Mouse (Mus musculus) liver, postnatal 0 days (tissue): ENCODE measurements at regions not wholly inside any gene's neighbourhood (a gene's known extent, or its start where the extent isn't known, plus 50 kb on each side); places are given as distances from the start of the nearest gene placed in this dataset.

Source experiments
- ATAC-seq: fragments of 200-750 bp; cut with Nextera tagmentation; 2 replicates; pipeline ENCODE4 v1.8.0; 2017; ENCODE audit warnings: mild to moderate bottlenecking, moderate library complexity
- DNase-seq: peaks from one replicate; pipeline ENCODE4 v3.0.0-alpha.2; 2016
- H3K27ac ChIP-seq: fragments of 300-500 bp; sonication (generic); 2 replicates; pipeline ENCODE4 v1.5.1; 2014; ENCODE audit warnings: antibody characterized with exemption, moderate library complexity, mild to moderate bottlenecking, low read depth
- H3K27me3 ChIP-seq: fragments of 300-500 bp; sonication (generic); 2 replicates; pipeline ENCODE4 v1.6.1; 2014; ENCODE audit warnings: low read length, control low read depth, mixed read lengths; ENCODE audit not compliant: insufficient read depth
- H3K36me3 ChIP-seq: fragments of 300-500 bp; sonication (generic); replicated peaks from 2 replicates; pipeline ENCODE4 v1.6.1; 2014; ENCODE audit warnings: mild to moderate bottlenecking, control low read depth, low read length, moderate library complexity, mixed read lengths; ENCODE audit not compliant: insufficient read depth
- H3K4me1 ChIP-seq: fragments of 300-500 bp; sonication (generic); 2 replicates; pipeline ENCODE4 v1.6.1; 2014; ENCODE audit warnings: antibody characterized with exemption, mild to moderate bottlenecking, control low read depth; ENCODE audit not compliant: insufficient read depth
- H3K4me2 ChIP-seq: fragments of 300-500 bp; sonication (generic); 2 replicates; pipeline ENCODE4 v1.6.1; 2014; ENCODE audit warnings: low read depth, mild to moderate bottlenecking, low read length, moderate library complexity, mixed read lengths
- H3K4me3 ChIP-seq: fragments of 300-500 bp; sonication (generic); 2 replicates; pipeline ENCODE4 v1.5.1; 2014; ENCODE audit warnings: low read depth, low read length
- H3K9ac ChIP-seq: fragments of 300-500 bp; sonication (generic); replicated peaks from 2 replicates; pipeline ENCODE4 v1.6.1; 2014; ENCODE audit warnings: mild to moderate bottlenecking, moderate library complexity
- H3K9me3 ChIP-seq: fragments of 300-500 bp; sonication (generic); 2 replicates; pipeline ENCODE4 v1.6.1; 2016; ENCODE audit warnings: mild to moderate bottlenecking, control low read depth, low read length, mixed read lengths
- CTCF ChIP-seq: sonication (generic); IDR thresholded peaks from 2 replicates; pipeline ENCODE4 v1.5.1; 2016; ENCODE audit warnings: antibody characterized with exemption, low read depth
- EP300 ChIP-seq: IDR thresholded peaks from 2 replicates; pipeline ENCODE4 v1.6.1; 2016; ENCODE audit warnings: antibody characterized with exemption, low read depth, mild to moderate bottlenecking
- WGBS: fragments of 180-500 bp; shearing (Covaris S2); extraction: QIAGEN DNeasy Blood & Tissue Kit; methylation state at CpG from one replicate; pipeline ENCODE4 v1.1.7; 2014; ENCODE audit not compliant: insufficient replicate concordance; 5-methylcytosine and 5-hydroxymethylcytosine counted together

DNA sequence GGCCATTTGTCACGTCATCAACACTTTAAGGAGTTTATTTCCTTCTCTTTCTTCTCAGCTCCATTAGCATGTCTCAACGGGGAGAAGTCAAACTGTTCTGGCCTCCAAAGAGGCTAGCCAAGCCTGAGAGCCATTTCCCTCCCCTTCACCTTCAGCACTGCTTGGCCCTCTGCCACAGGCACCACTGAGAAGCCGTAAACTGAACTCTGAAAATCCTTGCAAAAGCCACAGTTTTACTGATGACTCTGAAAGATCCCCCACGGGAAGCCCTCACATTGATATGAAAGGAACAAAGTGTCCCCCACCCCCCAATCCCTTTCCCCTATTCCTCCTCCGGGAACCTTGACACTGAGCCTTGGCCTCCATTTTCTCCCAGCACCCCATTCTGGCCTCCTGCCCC lies 188.1 kb upstream of the Arid1b start:
- no peaks in the 10 kb centered on the region for H3K9me3 ChIP-seq
- H3K4me2 ChIP-seq, result no peak overlapping the region
- ATAC-seq (no peak), DNase-seq (no peak)
- no peak for TF ChIP-seq EP300
- no peak for TF ChIP-seq CTCF
- H3K9ac ChIP-seq, result no peak overlapping the region
- no peaks in the 10 kb centered on the region for H3K4me1 ChIP-seq
- H3K36me3 ChIP-seq, result no peaks in the 10 kb centered on the region
- H3K27me3 ChIP-seq, result no peaks in the 10 kb centered on the region
- H3K4me3 ChIP-seq, result no peak overlapping the region
- 55% methylated on average over 5 of the region's 5 CpGs for WGBS
- H3K27ac ChIP-seq, result no peak overlapping the region

DNA sequence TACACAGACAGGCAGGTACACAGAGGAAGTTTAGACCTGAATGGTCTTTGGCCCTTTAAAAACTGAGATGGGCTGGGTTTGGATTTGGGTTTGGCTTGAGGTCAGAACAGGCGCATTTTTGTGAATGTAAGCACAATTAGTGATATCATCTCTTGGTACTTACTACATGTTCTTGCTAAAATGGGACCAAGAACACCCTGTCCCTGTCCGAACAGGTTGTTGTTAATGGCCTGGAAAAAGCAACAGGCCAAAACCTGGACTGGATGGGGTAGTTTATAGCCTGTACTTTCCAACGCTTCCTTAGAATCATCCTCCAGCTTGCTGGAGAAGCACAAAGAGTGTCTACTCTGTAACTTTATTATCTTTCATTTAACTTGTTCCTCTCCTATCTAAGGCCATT lies 185.2 kb upstream of the Arid1b start:
- Histone ChIP-seq H3K9ac (no peak overlapping the region), H3K27me3 (no peaks in the 10 kb centered on the region), H3K4me2 (no peak overlapping the region), H3K9me3 (no peaks in the 10 kb centered on the region), H3K4me3 (no peak overlapping the region), H3K36me3 (no peaks in the 10 kb centered on the region), H3K4me1 (no peaks in the 10 kb centered on the region), H3K27ac (no peak overlapping the region)
- ATAC-seq, result no peak
- TF ChIP-seq EP300 (no peak), CTCF (no peak)
- 60% methylated on average over 3 of the region's 3 CpGs for WGBS
- no peak for DNase-seq

DNA sequence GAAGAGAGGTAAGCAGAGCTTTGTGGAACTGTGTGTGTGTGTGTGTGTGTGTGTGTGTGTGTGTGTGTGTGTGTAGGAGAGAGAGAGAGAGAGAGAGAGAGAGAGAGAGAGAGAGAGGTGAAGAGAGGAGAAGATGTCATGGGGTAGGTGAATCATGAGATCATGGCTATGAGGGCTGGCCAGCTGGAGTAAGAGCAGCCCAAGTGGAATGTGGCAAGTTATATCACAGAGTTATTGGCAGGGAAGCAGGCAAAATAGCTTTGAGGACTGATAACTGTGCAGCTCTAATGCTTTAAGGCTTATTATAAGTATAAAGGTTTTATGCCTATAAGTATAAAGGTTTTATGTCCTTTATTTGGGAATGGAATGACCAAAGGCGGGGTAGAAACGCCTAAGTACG lies 180.9 kb upstream of the Arid1b start:
- Histone ChIP-seq H3K4me2 (no peak overlapping the region), H3K36me3 (no peaks in the 10 kb centered on the region), H3K27me3 (no peaks in the 10 kb centered on the region), H3K4me1 (no peaks in the 10 kb centered on the region), H3K27ac (no peak overlapping the region), H3K9me3 (no peaks in the 10 kb centered on the region), H3K4me3 (no peak overlapping the region), H3K9ac (no peak overlapping the region)
- no peak for ATAC-seq
- WGBS, result 83% methylated on average over 3 of the region's 3 CpGs
- DNase-seq, result no peak
- no peak for TF ChIP-seq EP300
- no peak for TF ChIP-seq CTCF

DNA sequence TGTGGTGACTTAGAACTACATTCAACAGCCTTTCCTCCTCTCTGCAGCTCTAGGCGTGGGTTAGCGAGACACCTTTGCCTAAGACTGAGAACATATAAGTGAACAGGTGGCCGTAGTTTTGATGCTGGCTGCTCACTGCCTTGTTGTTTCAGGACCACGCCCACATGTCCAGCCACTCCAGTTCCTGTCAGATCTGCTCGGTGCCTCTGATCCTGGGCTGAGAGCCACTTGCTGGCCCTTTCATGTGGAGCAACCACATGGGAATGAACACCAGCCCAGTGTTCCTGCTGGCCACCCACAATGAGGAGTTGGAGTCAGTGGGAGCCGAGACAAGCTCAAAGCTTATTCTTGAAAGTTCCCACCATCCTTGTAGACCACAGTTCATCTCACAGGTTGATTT lies 180.5 kb upstream of the Arid1b start:
- H3K36me3 ChIP-seq, result no peaks in the 10 kb centered on the region
- H3K4me2 ChIP-seq, result no peak overlapping the region
- no peaks in the 10 kb centered on the region for H3K4me1 ChIP-seq
- 74% methylated on average over 6 of the region's 6 CpGs for WGBS
- ATAC-seq (no peak), DNase-seq (no peak)
- H3K9me3 ChIP-seq, result no peaks in the 10 kb centered on the region
- H3K4me3 ChIP-seq, result no peak overlapping the region
- no peak overlapping the region for H3K27ac ChIP-seq
- no peak overlapping the region for H3K9ac ChIP-seq
- no peaks in the 10 kb centered on the region for H3K27me3 ChIP-seq
- TF ChIP-seq CTCF, result no peak
- no peak for TF ChIP-seq EP300

DNA sequence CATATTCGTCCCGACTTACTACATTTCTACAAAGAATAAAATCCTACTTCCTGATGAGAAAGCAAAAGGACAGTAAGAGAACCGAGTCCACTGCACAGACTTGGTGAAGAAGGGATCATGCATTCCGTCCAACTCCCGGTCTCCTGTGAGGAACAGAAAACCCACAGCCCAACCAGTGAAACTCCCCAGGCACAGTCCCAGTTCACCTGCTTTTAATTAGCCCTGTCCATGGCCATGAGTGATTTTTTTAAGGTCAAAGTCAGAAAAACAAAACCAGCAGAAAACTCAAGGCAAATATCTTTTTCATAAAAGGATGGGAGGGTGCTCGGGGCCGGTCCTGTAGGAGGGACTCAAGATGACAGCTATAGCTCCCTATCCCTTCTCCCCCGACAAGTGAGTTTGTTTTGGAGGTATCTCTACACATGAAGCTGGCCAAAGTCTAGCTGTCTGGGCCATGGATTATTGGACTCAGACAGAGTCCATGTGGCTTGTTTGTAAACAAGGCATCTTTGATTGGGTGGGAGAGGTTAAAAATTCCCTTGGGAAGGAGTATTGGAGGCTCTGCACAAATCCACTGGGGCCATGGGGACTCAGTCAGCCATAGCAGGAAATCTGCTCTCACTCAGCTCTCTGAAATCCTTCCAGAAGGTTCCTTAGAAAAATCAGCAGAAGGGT lies 168.8 kb upstream of the Arid1b start:
- Histone ChIP-seq H3K9ac (no peak overlapping the region), H3K27ac (no peak overlapping the region), H3K9me3 (no peaks in the 10 kb centered on the region), H3K36me3 (no peaks in the 10 kb centered on the region), H3K27me3 (no peaks in the 10 kb centered on the region), H3K4me2 (no peak overlapping the region), H3K4me3 (no peak overlapping the region), H3K4me1 (peaks cover 5% of the 10 kb centered on the region; the same call in 1 of the 2 replicates)
- WGBS, result 69% methylated on average over 8 of the region's 8 CpGs
- TF ChIP-seq CTCF (no peak), EP300 (no peak)
- DNase-seq, result no peak
- no peak for ATAC-seq

DNA sequence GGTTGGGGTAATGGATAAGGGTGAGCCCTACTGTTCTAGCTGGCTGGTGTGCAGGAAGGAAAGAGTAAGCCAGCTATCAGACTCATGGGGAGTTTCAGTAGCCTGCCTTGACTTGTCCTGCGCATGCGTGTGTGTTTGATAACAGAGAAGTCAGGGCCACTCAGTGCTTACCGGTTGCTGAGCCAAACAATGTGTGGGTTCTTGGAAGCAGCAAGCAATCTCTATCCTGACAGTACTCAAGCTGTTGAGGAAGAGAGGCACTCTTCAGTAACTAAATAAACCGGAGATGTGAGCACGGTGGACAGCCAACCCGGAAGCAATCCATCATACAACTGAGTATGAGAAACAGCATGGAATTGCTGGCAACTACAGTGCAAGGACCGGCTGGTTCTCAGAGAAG lies 160.1 kb upstream of the Arid1b start:
- no peak overlapping the region for H3K4me3 ChIP-seq
- TF ChIP-seq EP300, result no peak
- no peak overlapping the region for H3K9ac ChIP-seq
- no peaks in the 10 kb centered on the region for H3K27me3 ChIP-seq
- no peaks in the 10 kb centered on the region for H3K36me3 ChIP-seq
- DNase-seq (no peak), ATAC-seq (no peak)
- H3K4me2 ChIP-seq, result no peak overlapping the region
- no peaks in the 10 kb centered on the region for H3K9me3 ChIP-seq
- no peaks in the 10 kb centered on the region for H3K4me1 ChIP-seq
- H3K27ac ChIP-seq, result no peak overlapping the region
- WGBS, result 67% methylated on average over 7 of the region's 7 CpGs

DNA sequence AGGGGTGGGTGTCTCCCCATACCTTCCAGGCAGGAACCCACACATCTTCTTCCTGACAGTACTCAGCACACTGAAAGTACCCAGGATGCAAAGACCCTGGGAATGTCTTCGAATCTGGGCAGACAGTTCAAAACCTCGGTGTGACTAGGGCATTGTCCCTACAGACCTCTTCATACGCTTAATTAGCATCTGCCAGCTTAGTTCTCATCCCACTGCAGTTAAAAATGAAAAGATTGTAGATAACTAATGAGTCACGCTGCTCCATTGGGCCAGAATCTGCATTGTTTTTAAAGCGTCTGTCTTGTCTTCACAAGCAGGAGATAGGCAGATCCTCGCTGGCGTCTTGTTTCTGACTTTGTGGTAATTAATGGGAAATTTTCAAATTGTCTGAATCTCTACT lies 159.6 kb upstream of the Arid1b start:
- Histone ChIP-seq H3K9me3 (no peaks in the 10 kb centered on the region), H3K4me1 (no peaks in the 10 kb centered on the region), H3K9ac (no peak overlapping the region), H3K4me3 (no peak overlapping the region), H3K27ac (no peak overlapping the region), H3K36me3 (no peaks in the 10 kb centered on the region), H3K4me2 (no peak overlapping the region), H3K27me3 (no peaks in the 10 kb centered on the region)
- WGBS, result 71% methylated on average over 7 of the region's 7 CpGs
- ATAC-seq (no peak), DNase-seq (no peak)
- TF ChIP-seq CTCF (no peak), EP300 (no peak)
